Mouse (Mus musculus) neural tube, embryonic 15.5 days (tissue): Measurements from ENCODE around the gene Rad9a. TPM values are rescaled to one million over a fixed set of nuclear protein-coding genes. Genes with fewer than 3 reads are reported as not detected.

Source experiments
- ATAC-seq: fragments of 200-750 bp; cut with Nextera tagmentation; 2 replicates; pipeline ENCODE4 v1.8.0; 2017; ENCODE audit warnings: mild to moderate bottlenecking, moderate TSS enrichment, moderate library complexity; ENCODE audit not compliant: low FRiP score
- H3K27ac ChIP-seq: fragments of 300-500 bp; sonication (generic); replicated peaks from 2 replicates; pipeline ENCODE4 v1.5.1; 2015; ENCODE audit warnings: mild to moderate bottlenecking, inconsistent platforms
- H3K27me3 ChIP-seq: fragments of 300-500 bp; sonication (generic); replicated peaks from 2 replicates; pipeline ENCODE4 v1.6.1; 2015; ENCODE audit warnings: inconsistent platforms
- H3K36me3 ChIP-seq: fragments of 300-500 bp; sonication (generic); 2 replicates; pipeline ENCODE4 v1.6.1; 2015; ENCODE audit warnings: inconsistent platforms
- H3K4me1 ChIP-seq: fragments of 300-500 bp; sonication (generic); 2 replicates; pipeline ENCODE4 v1.6.1; 2015; ENCODE audit warnings: inconsistent platforms
- H3K4me2 ChIP-seq: fragments of 300-500 bp; sonication (generic); 2 replicates; pipeline ENCODE4 v1.6.1; 2015; ENCODE audit warnings: inconsistent platforms, mild to moderate bottlenecking, moderate library complexity
- H3K4me3 ChIP-seq: fragments of 300-500 bp; sonication (generic); replicated peaks from 2 replicates; pipeline ENCODE4 v1.5.1; 2015; ENCODE audit warnings: mild to moderate bottlenecking, inconsistent platforms
- H3K9ac ChIP-seq: fragments of 300-500 bp; sonication (generic); replicated peaks from 2 replicates; pipeline ENCODE4 v1.6.1; 2015; ENCODE audit warnings: mild to moderate bottlenecking, inconsistent platforms
- H3K9me3 ChIP-seq: fragments of 300-500 bp; sonication (generic); replicated peaks from 2 replicates; pipeline ENCODE4 v1.6.1; 2016; ENCODE audit warnings: inconsistent platforms
- WGBS: fragments of 180-500 bp; shearing (Covaris S2); methylation state at CpG from one replicate; pipeline ENCODE4 v1.1.7; 2015; ENCODE audit warnings: mixed read lengths; 5-methylcytosine and 5-hydroxymethylcytosine counted together
- microRNA-seq: library from miRNA; unstranded; fragments of <30 nt; microRNA quantifications from one replicate; pipeline ENCODE4, GENCODE M21; 2017
- polyA plus RNA-seq: library from polyadenylated mRNA; unstranded; fragments of >200 nt; fragmentation: Nextera tagmentation; extraction: Ambion mirVana; gene quantifications from 2 replicates; pipeline ENCODE4 v1.2.1, GENCODE M21; 2015

Rad9a gene
- polyA plus RNA-seq, 1 experiment from 2014 or later, result 24.3 TPM

DNA sequence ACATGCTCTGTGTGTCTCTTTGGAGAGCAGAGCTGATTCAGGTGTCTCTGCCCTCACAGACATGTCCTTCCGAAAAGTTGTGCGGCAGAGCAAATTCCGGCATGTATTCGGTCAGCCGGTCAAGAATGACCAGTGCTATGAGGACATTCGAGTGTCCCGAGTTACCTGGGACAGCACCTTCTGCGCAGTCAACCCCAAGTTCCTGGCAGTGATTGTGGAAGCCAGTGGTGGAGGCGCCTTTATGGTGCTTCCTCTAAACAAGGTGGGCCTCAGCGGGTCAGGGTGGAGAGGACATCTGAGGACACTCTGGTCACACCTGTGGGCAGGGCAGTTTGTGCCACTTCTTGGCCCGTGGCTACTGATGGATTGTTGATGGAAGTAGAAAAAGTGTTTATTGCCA is 52.2 kb downstream of the Rad9a start:
- 93% methylated on average over 11 of the region's 11 CpGs for WGBS
- Histone ChIP-seq H3K27ac (no peak overlapping the region), H3K4me1 (peaks cover 32% of the 10 kb centered on the region), H3K27me3 (no peaks in the 10 kb centered on the region), H3K4me2 (peak overlapping the region; percentile 89), H3K4me3 (peak overlapping the region; percentile 83), H3K9ac (peak overlapping the region; percentile 86), H3K9me3 (no peaks in the 10 kb centered on the region), H3K36me3 (peaks cover 22% of the 10 kb centered on the region; the same call in 1 of the 2 replicates)
- ATAC-seq, result no peak

DNA sequence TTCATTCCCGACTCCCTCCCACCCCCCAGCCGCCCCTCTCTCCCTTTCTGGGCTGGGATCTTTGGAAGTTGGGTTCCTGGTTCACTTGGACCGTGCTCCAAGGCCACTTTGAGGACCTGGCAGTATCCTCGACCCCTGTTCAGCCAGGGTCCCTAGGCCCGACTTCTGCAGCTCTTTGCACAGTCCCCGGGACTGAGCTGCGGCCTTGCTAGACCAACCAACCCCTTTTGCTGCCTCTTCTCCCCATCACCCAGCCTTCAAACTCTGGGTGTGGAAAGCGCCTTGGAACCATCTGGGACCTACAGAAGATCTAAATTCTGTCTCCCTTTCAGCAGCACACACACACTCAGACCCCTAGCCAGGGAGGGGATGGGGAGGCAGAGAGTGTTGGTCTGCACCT is 52.6 kb downstream of the Rad9a start:
- H3K27me3 ChIP-seq, result no peaks in the 10 kb centered on the region
- peak overlapping the region; percentile 86 for H3K9ac ChIP-seq
- ATAC-seq, result peak; percentile 21; the same call in 1 of the 2 replicates
- H3K36me3 ChIP-seq, result peaks cover 21% of the 10 kb centered on the region; the same call in 1 of the 2 replicates
- 3% methylated on average over 7 of the region's 8 CpGs for WGBS
- H3K27ac ChIP-seq, result peak overlapping the region; percentile 78
- H3K4me1 ChIP-seq, result peaks cover 32% of the 10 kb centered on the region
- peak overlapping the region; percentile 89 for H3K4me2 ChIP-seq
- H3K9me3 ChIP-seq, result no peaks in the 10 kb centered on the region
- peak overlapping the region; percentile 83 for H3K4me3 ChIP-seq

GRCm38 (mm10) chr19:4148491-4148806 is 53.0 kb downstream of the Rad9a start, which contains the start of gene Coro1b:
TSS of gene Coro1b (plus strand) at chr19:4148619.
- Histone ChIP-seq H3K27ac (peak within 1 kb of the TSS; percentile 78), H3K27me3 (no peaks in the 10 kb centered on the region), H3K9me3 (no peaks in the 10 kb centered on the region), H3K9ac (peak within 1 kb of the TSS; percentile 86), H3K4me3 (peak within 1 kb of the TSS; percentile 83), H3K36me3 (peaks cover 17% of the 10 kb centered on the region; the same call in 1 of the 2 replicates), H3K4me2 (peak within 1 kb of the TSS; percentile 89), H3K4me1 (peaks cover 32% of the 10 kb centered on the region)
- WGBS, result under 1% methylated on average over 30 of the region's 33 CpGs
- peak; percentile 95 for ATAC-seq

DNA sequence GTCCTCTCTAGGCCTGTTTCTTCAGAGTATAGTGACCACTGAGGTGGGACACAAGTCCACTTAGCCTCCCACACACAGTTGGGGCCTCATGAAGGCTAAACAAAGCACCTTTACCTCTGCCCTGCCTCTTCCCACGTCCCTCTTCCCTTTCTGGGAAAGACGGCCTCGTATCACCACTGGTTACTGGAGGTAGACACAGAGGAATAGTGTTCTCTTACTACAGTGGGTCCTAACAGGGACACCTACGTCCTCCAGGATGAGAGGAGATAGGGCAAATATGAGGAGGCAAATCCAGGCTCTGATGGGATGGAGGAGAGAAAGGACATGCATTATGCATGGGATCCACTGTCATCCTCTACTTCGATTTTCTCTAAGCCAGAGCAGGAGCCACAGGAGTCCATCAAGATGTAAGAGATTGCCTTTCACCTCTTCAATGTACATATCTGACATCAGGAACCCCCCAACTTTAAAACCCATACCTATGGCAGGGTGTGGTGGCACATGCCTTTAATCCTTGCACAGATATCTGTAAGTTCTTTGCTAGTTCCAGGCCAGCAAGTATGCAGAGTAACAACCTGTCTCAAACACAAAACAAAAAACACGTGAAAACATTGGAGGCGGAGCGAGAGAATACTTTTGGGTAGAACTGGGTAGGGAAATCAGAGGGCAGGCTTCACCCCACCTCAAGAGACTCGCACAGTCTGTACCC is 53.5 kb downstream of the Rad9a start:
- peak; percentile 15; the same call in 1 of the 2 replicates for ATAC-seq
- WGBS, result 37% methylated on average over 9 of the region's 9 CpGs
- H3K4me2 ChIP-seq, result peak overlapping the region; percentile 89

GRCm38 (mm10) chr19:4147022-4147405 is 54.4 kb downstream of the Rad9a start:
- Histone ChIP-seq H3K9me3 (no peaks in the 10 kb centered on the region), H3K27me3 (no peaks in the 10 kb centered on the region), H3K36me3 (peaks cover 13% of the 10 kb centered on the region; the same call in 1 of the 2 replicates), H3K4me1 (peaks cover 32% of the 10 kb centered on the region), H3K4me2 (no peak overlapping the region), H3K27ac (0 out of 2 replicates have a peak overlapping the region, but pooled peaks have one; percentile 78), H3K9ac (no peak overlapping the region), H3K4me3 (no peak overlapping the region)
- no peak for ATAC-seq
- WGBS, result 52% methylated on average over 3 of the region's 3 CpGs

More for the DNA sequence above, 53.5 kb downstream of the Rad9a start:
- Histone ChIP-seq H3K27ac (peak overlapping the region; percentile 78), H3K9ac (peak overlapping the region; percentile 86), H3K9me3 (no peaks in the 10 kb centered on the region), H3K4me3 (peak overlapping the region; percentile 83), H3K36me3 (peaks cover 14% of the 10 kb centered on the region; the same call in 1 of the 2 replicates), H3K27me3 (no peaks in the 10 kb centered on the region), H3K4me1 (peaks cover 32% of the 10 kb centered on the region)

DNA sequence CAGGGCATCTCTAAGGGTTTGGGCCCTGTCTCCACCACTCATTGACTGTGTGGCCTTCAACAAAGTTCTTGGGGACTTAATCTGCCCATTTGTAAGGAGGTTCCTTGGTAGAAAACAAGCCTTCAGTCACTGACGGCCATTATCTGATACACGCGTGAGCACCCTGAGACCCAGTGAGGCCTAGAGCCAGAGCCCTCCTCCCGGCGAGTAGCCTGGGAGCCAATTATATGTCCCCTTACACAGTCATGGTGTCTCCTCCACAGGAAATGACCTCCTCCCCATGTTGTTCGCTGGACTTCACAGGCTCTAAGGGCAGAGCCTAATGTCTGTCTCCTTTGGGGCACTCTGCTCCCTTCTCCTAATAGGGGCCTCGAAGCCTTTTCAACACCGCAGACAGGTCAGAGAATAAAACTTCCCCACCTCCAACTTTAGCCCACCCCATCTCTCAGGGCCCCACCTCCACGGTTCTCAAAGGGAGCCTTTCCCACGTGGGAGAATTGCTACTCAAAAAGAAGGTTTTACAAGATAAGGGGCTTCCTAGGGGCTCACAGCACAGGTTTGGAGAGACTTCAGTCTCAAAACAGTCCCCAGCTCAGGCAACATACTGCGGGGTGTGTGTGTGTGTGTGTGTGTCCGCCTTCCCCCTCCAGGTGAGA is 55.0 kb downstream of the Rad9a start:
- Histone ChIP-seq H3K36me3 (peaks cover 11% of the 10 kb centered on the region; the same call in 1 of the 2 replicates), H3K9ac (no peak overlapping the region), H3K9me3 (no peaks in the 10 kb centered on the region), H3K4me1 (peaks cover 32% of the 10 kb centered on the region), H3K27me3 (no peaks in the 10 kb centered on the region), H3K4me3 (no peak overlapping the region), H3K27ac (no peak overlapping the region), H3K4me2 (no peak overlapping the region)
- 62% methylated on average over 12 of the region's 12 CpGs for WGBS
- no peak for ATAC-seq

GRCm38 (mm10) chr19:4145936-4146335 is 55.5 kb downstream of the Rad9a start:
- Histone ChIP-seq H3K27me3 (no peaks in the 10 kb centered on the region), H3K27ac (no peak overlapping the region), H3K4me1 (peaks cover 29% of the 10 kb centered on the region), H3K4me3 (no peak overlapping the region), H3K36me3 (peaks cover 9% of the 10 kb centered on the region; the same call in 1 of the 2 replicates), H3K9me3 (no peaks in the 10 kb centered on the region), H3K4me2 (no peak overlapping the region), H3K9ac (no peak overlapping the region)
- WGBS, result 91% methylated on average over 5 of the region's 5 CpGs
- ATAC-seq, result no peak

Small RNAs within 50 kb of the gene (microRNA-seq; reads per million reads assigned to microRNA genes)
- not detected for gene Gm26115

Other genes with a start within 250 kb of the Rad9a start
- not detected in 2 replicates for gene Aldh3b3, start 243.0 kb downstream of the Rad9a start, polyA plus RNA-seq
- 0.20 and 1.6 TPM in 2 replicates for gene Aldh3b2, start 229.3 kb downstream of the Rad9a start, polyA plus RNA-seq
- 2.8 and 4.6 TPM in 2 replicates for gene Acy3, start 215.1 kb downstream of the Rad9a start, polyA plus RNA-seq
- 0.08 TPM in 1 of 2 replicates, not detected in the other for gene Tbx10, start 208.9 kb downstream of the Rad9a start, polyA plus RNA-seq
- 26.1 and 26.8 TPM in 2 replicates for gene Nudt8, start 201.1 kb downstream of the Rad9a start, polyA plus RNA-seq
- gene Gm49405, start 201.0 kb downstream of the Rad9a start, polyA plus RNA-seq, result 4.5 and 5.7 TPM in 2 replicates
- gene Doc2g, start 198.3 kb downstream of the Rad9a start, polyA plus RNA-seq, result 6.0 and 6.7 TPM in 2 replicates
- gene Ndufv1, start 188.9 kb downstream of the Rad9a start, polyA plus RNA-seq, result 262 and 279 TPM in 2 replicates
- gene Gstp1, start 163.7 kb downstream of the Rad9a start, polyA plus RNA-seq, result 552 and 568 TPM in 2 replicates
- gene Gstp2, start 155.6 kb downstream of the Rad9a start, polyA plus RNA-seq, result 1.9 and 7.6 TPM in 2 replicates
- 1.1 TPM in 1 of 2 replicates, not detected in the other for gene Gstp3, start 142.1 kb downstream of the Rad9a start, polyA plus RNA-seq
- gene Cabp2, start 120.1 kb downstream of the Rad9a start, polyA plus RNA-seq, result not detected in 2 replicates
- gene Cdk2ap2, start 104.5 kb downstream of the Rad9a start, polyA plus RNA-seq, result 88.7 and 99.0 TPM in 2 replicates
- 72.1 and 80.9 TPM in 2 replicates for gene Pitpnm1, start 101.7 kb downstream of the Rad9a start, polyA plus RNA-seq
- 105 and 111 TPM in 2 replicates for gene Aip, start 75.8 kb downstream of the Rad9a start, polyA plus RNA-seq
- gene Gpr152, start 61.9 kb downstream of the Rad9a start, polyA plus RNA-seq, result not detected in 2 replicates
- 0.20 and 0.28 TPM in 2 replicates for gene Cabp4, start 57.6 kb downstream of the Rad9a start, polyA plus RNA-seq
- 102 and 141 TPM in 2 replicates for gene Coro1b, start 53.0 kb downstream of the Rad9a start, polyA plus RNA-seq
- 1.0 and 52.3 TPM in 2 replicates for gene Ptprcap, start 48.1 kb downstream of the Rad9a start, polyA plus RNA-seq
- 54.4 and 56.3 TPM in 2 replicates for gene Rps6kb2, start 38.3 kb downstream of the Rad9a start, polyA plus RNA-seq
- 5.9 and 6.4 TPM in 2 replicates for gene Carns1, start 26.2 kb downstream of the Rad9a start, polyA plus RNA-seq
- gene Tbc1d10c, start 10.4 kb downstream of the Rad9a start, polyA plus RNA-seq, result 0.74 and 20.7 TPM in 2 replicates
- 589 and 681 TPM in 2 replicates for gene Ppp1ca, start 9.6 kb downstream of the Rad9a start, polyA plus RNA-seq
- gene Clcf1, start 12.6 kb upstream of the Rad9a start, polyA plus RNA-seq, result 0.78 and 2.2 TPM in 2 replicates
- not detected in 2 replicates for gene AC109138.7, start 12.7 kb upstream of the Rad9a start, polyA plus RNA-seq
- 24.7 and 28.0 TPM in 2 replicates for gene Pold4, start 30.2 kb upstream of the Rad9a start, polyA plus RNA-seq
- 19.8 TPM in 2 replicates for gene Ssh3, start 67.5 kb upstream of the Rad9a start, polyA plus RNA-seq
- gene Ankrd13d, start 81.5 kb upstream of the Rad9a start, polyA plus RNA-seq, result 63.0 and 75.4 TPM in 2 replicates
- gene Grk2, start 104.6 kb upstream of the Rad9a start, polyA plus RNA-seq, result 26.2 and 31.3 TPM in 2 replicates
- 28.4 and 38.5 TPM in 2 replicates for gene Kdm2a, start 196.6 kb upstream of the Rad9a start, polyA plus RNA-seq
- gene Rhod, start 237.8 kb upstream of the Rad9a start, polyA plus RNA-seq, result 4.5 and 8.7 TPM in 2 replicates